Comparison of ENCODE assay signal across 16 mouse cellular contexts in the genomic region with DNA sequence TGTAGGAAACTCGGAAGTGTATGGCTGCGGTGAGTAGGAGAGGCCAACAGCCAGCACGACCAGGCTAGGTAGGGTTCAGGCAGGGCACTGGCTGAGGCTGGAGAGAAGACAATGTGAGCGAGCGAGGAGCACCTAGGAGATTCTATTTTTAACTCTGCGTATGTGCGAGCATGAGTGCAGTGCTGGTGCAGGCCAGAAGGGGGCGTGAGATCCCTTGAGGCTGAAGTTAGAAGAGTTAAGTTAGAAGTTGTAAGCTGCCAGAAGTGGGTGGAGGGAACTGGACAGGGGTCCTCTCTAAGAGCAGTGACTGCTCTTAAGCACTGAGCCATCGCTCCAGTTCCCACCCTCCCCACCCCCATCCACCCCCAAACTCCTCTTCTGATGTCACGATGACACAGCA. TPM values are rescaled to one million over a fixed set of nuclear protein-coding genes. Genes with fewer than 3 reads are reported as not detected.
DNase-seq lines count a peak whose midpoint lies in the region; ATAC-seq and TF ChIP-seq lines count a peak whose summit lies in the region.
"Had no signal": no experiment of that assay in that cellular context is flagged by ENCODE, and none has a peak within 500 bp of the region (broad histone marks: within the 10 kb centered on the region; RNA-seq: fewer than 3 reads in every experiment).

No protein-coding gene starts in this region.

- H3K4me1 ChIP-seq in liver, adult 2 months (ENCODE audit: control insufficient read depth, insufficient read depth, low read length): no peaks in the 10 kb centered on the region; the same call in 1 of the 2 replicates
- H3K4me1 ChIP-seq in liver, embryonic 11.5 days (replicated peaks; ENCODE audit: control insufficient read depth, insufficient read depth, low read length): no peaks in the 10 kb centered on the region
- H3K4me1 ChIP-seq in thymus, adult 2 months (replicated peaks; ENCODE audit: control insufficient read depth, insufficient read depth, low read length): no peaks in the 10 kb centered on the region
- H3K4me1 ChIP-seq: forebrain, embryonic 12.5 days; liver, embryonic 13.5 days; midbrain, embryonic 13.5 days had no signal

- no peak overlapping the region for H3K4me3 ChIP-seq in liver, adult 2 months (ENCODE audit: insufficient read depth, low read depth, low read length)
- no peak overlapping the region for H3K4me3 ChIP-seq in liver, embryonic 11.5 days (ENCODE audit: low read depth, low read length)
- no peak overlapping the region for H3K4me3 ChIP-seq in thymus, adult 2 months (ENCODE audit: control insufficient read depth, insufficient read depth, low read length)
- H3K4me3 ChIP-seq: forebrain, embryonic 12.5 days; heart, embryonic 13.5 days; hindbrain, embryonic 10.5 days; liver, embryonic 13.5 days; midbrain, embryonic 13.5 days had no signal

- no peak overlapping the region for H3K9ac ChIP-seq in liver, adult 2 months (ENCODE audit: low read depth, low read length)
- no peak overlapping the region for H3K9ac ChIP-seq in liver, embryonic 11.5 days (ENCODE audit: low read depth, low read length)
- H3K9ac ChIP-seq: forebrain, embryonic 12.5 days; heart, embryonic 13.5 days; liver, embryonic 13.5 days; midbrain, embryonic 13.5 days had no signal

- H3K9me3 ChIP-seq in liver, embryonic 11.5 days (ENCODE audit: control insufficient read depth, low read length): no peaks in the 10 kb centered on the region
- H3K9me3 ChIP-seq: forebrain, embryonic 12.5 days; heart, embryonic 13.5 days; hindbrain, embryonic 10.5 days; liver, embryonic 13.5 days; midbrain, embryonic 13.5 days had no signal

- TF ChIP-seq POLR2A in liver, adult 2 months (IDR thresholded peaks at IDR 0.05; ENCODE audit: extremely low read depth, insufficient read depth, low read length): no peak
- no peak for TF ChIP-seq POLR2A in thymus, adult 2 months (IDR thresholded peaks at IDR 0.05; ENCODE audit: control insufficient read depth, extremely low read depth, insufficient read depth, low read length, poor library complexity)

- WGBS in liver, adult 2 months: 94% methylated on average over 10 of the region's 10 CpGs
- WGBS in liver, embryonic 11.5 days: 85% methylated on average over 10 of the region's 10 CpGs
- WGBS in thymus, adult 2 months: 94% methylated on average over 10 of the region's 10 CpGs

- H3K36me3 ChIP-seq in liver, adult 2 months (ENCODE audit: control insufficient read depth, insufficient read depth, low read length): no peaks in the 10 kb centered on the region
- no peaks in the 10 kb centered on the region for H3K36me3 ChIP-seq in liver, embryonic 11.5 days (ENCODE audit: control insufficient read depth, insufficient read depth, low read length)
- no peaks in the 10 kb centered on the region for H3K36me3 ChIP-seq in thymus, adult 2 months (ENCODE audit: control insufficient read depth, insufficient read depth, low read length)
- H3K36me3 ChIP-seq: forebrain, embryonic 12.5 days; heart, embryonic 13.5 days; hindbrain, embryonic 10.5 days; liver, embryonic 13.5 days; midbrain, embryonic 13.5 days had no signal

- DNase-seq in liver, adult 2 months (ENCODE audit: extremely low read depth, low read depth, low spot score): no peak
- no peak for DNase-seq in liver, embryonic 11.5 days (ENCODE audit: low spot score)
- DNase-seq in thymus, adult 2 months: no peak
- DNase-seq in thymus, postnatal 25 days: no peak
- peak; percentile 79 for DNase-seq in ZHBTc4 (ENCODE audit: low read depth, low spot score)
- DNase-seq in frontal cortex, postnatal 10 days (ENCODE audit: low spot score in 2 of 2): no peak
- DNase-seq: cerebellum, postnatal 25 days; liver, embryonic 13.5 days; lung, postnatal 14 days; thymus, adult 18-20 months had no signal

- no peak for ATAC-seq in liver, embryonic 11.5 days (replicated peaks; ENCODE audit: low FRiP score)
- no peak for ATAC-seq in megakaryocyte-erythroid progenitor cell, adult 5-6 weeks (replicated peaks; ENCODE audit: low FRiP score, low TSS enrichment, poor library complexity, severe bottlenecking)
- ATAC-seq: inflammation-experienced regulatory T-cells, adult 6 months; midbrain, embryonic 13.5 days had no signal

- H3K27ac ChIP-seq in liver, adult 2 months (replicated peaks; ENCODE audit: insufficient read depth, low read depth, low read length): no peak overlapping the region
- H3K27ac ChIP-seq in liver, embryonic 11.5 days (ENCODE audit: low read depth, low read length): no peak overlapping the region
- H3K27ac ChIP-seq in thymus, adult 2 months (ENCODE audit: control insufficient read depth, insufficient read depth, low read length): no peak overlapping the region
- H3K27ac ChIP-seq: forebrain, embryonic 12.5 days; heart, embryonic 13.5 days; hindbrain, embryonic 10.5 days; liver, embryonic 13.5 days; midbrain, embryonic 13.5 days had no signal

- H3K27me3 ChIP-seq in liver, adult 2 months (ENCODE audit: control insufficient read depth, insufficient read depth, low read length): no peaks in the 10 kb centered on the region
- H3K27me3 ChIP-seq in liver, embryonic 11.5 days (replicated peaks; ENCODE audit: control insufficient read depth, insufficient read depth, low read length): 0 out of 2 replicates have a peak, but pooled peaks cover 3% of the 10 kb centered on the region
- no peaks in the 10 kb centered on the region for H3K27me3 ChIP-seq in thymus, adult 2 months (ENCODE audit: control insufficient read depth, insufficient read depth, low read length)
- H3K27me3 ChIP-seq: forebrain, embryonic 12.5 days; liver, embryonic 13.5 days; midbrain, embryonic 13.5 days had no signal

- no peak overlapping the region for H3K4me2 ChIP-seq in liver, embryonic 11.5 days
- H3K4me2 ChIP-seq: forebrain, embryonic 12.5 days; heart, embryonic 13.5 days; liver, embryonic 13.5 days; midbrain, embryonic 13.5 days had no signal

- no peaks in the 10 kb centered on the region for H3K79me2 ChIP-seq in liver, adult 2 months (ENCODE audit: control insufficient read depth, insufficient read depth, low read length)

- TF ChIP-seq CTCF in liver, adult 2 months (IDR thresholded peaks at IDR 0.05; ENCODE audit: low read depth, low read length): peak; percentile 25; the same call in 1 of the 2 replicates
- TF ChIP-seq CTCF in thymus, adult 2 months (IDR thresholded peaks at IDR 0.05; ENCODE audit: borderline replicate concordance, control insufficient read depth, extremely low read depth, insufficient read depth, low read length, poor library complexity): peak; percentile 23; the same call in 1 of the 2 replicates

RNA-seq across cellular contexts. Expression of a gene that starts 20.1 kb away (rescaled TPM):
- total RNA-seq in liver, adult 2 months (2014; rRNA removed): 22.2 and 23.5 TPM in 2 replicates
- 5.9 TPM in 2 replicates for polyA plus RNA-seq in liver, adult 2 months (2012; rRNA removed)
- polyA plus RNA-seq in liver, embryonic 11.5 days (2014; fragmentation: Nextera tagmentation; extraction: Ambion mirVana): 42.3 and 45.6 TPM in 2 replicates
- 10.7 and 11.8 TPM in 2 replicates for polyA plus RNA-seq in thymus, adult 2 months (2012; rRNA removed)
- total RNA-seq in megakaryocyte-erythroid progenitor cell, adult 5-6 weeks (2014; fragmentation: Nextera tagmentation): 50.1 and 50.6 TPM in 2 replicates
- total RNA-seq in megakaryocyte-erythroid progenitor cell, adult 5-6 weeks (2017): 74.5 and 88.2 TPM in 2 replicates

RNA-seq across cellular contexts. Expression of a gene that starts 26.2 kb away (rescaled TPM):
- 9.1 and 10.9 TPM in 2 replicates for total RNA-seq in liver, adult 2 months (2014; rRNA removed)
- polyA plus RNA-seq in liver, adult 2 months (2012; rRNA removed): 4.2 and 7.9 TPM in 2 replicates
- polyA plus RNA-seq in liver, embryonic 11.5 days (2014; fragmentation: Nextera tagmentation; extraction: Ambion mirVana): 26.2 and 27.8 TPM in 2 replicates
- polyA plus RNA-seq in thymus, adult 2 months (2012; rRNA removed): 52.8 and 53.5 TPM in 2 replicates
- 61.8 and 71.5 TPM in 2 replicates for total RNA-seq in megakaryocyte-erythroid progenitor cell, adult 5-6 weeks (2014; fragmentation: Nextera tagmentation)
- total RNA-seq in megakaryocyte-erythroid progenitor cell, adult 5-6 weeks (2017): 37.3 and 55.5 TPM in 2 replicates
